Mouse (Mus musculus) testis, adult 2 months (tissue): ENCODE data around the gene Brap. TPM values are rescaled to one million over a fixed set of nuclear protein-coding genes. Genes with fewer than 3 reads are reported as not detected.

ENCODE experiments used
- H3K27ac ChIP-seq: fragments of 200-500 bp; 2 replicates; pipeline ENCODE4 v1.5.1; 2012; ENCODE audit warnings: low read depth, low read length; ENCODE audit not compliant: control insufficient read depth, insufficient read depth
- H3K27me3 ChIP-seq: fragments of 200-500 bp; 2 replicates; pipeline ENCODE4 v1.6.1; 2012; ENCODE audit warnings: mild to moderate bottlenecking, low read length, moderate library complexity; ENCODE audit not compliant: control insufficient read depth, insufficient read depth
- H3K36me3 ChIP-seq: fragments of 200-500 bp; 2 replicates; pipeline ENCODE4 v1.6.1; 2012; ENCODE audit warnings: mild to moderate bottlenecking, low read length; ENCODE audit not compliant: control insufficient read depth, insufficient read depth
- H3K4me1 ChIP-seq: fragments of 200-500 bp; 2 replicates; pipeline ENCODE4 v1.6.1; 2012; ENCODE audit warnings: low read length; ENCODE audit not compliant: control insufficient read depth, insufficient read depth
- H3K4me3 ChIP-seq: fragments of 200-500 bp; 2 replicates; pipeline ENCODE4 v1.5.1; 2012; ENCODE audit warnings: low read depth, mild to moderate bottlenecking, low read length, moderate library complexity, mixed read lengths; ENCODE audit not compliant: control insufficient read depth
- CTCF ChIP-seq: fragments of 200-500 bp; IDR thresholded peaks from 2 replicates; pipeline ENCODE4 v1.5.1; 2012; ENCODE audit warnings: low read depth, mild to moderate bottlenecking, inconsistent platforms, low read length, moderate library complexity; ENCODE audit not compliant: control insufficient read depth, insufficient read depth, insufficient replicate concordance
- POLR2A ChIP-seq: fragments of 200-500 bp; IDR thresholded peaks from 2 replicates; pipeline ENCODE4 v1.6.1; 2012; ENCODE audit warnings: low read depth, mild to moderate bottlenecking, inconsistent platforms, low read length, moderate library complexity; ENCODE audit not compliant: control insufficient read depth
- polyA plus RNA-seq: library from polyadenylated mRNA; depleted of rRNA; stranded (reverse); fragments of >200 nt; gene quantifications from 2 replicates; pipeline ENCODE4 v1.2.3, GENCODE M21; 2012

Brap gene
- polyA plus RNA-seq, 1 experiment: 116 TPM

- Histone ChIP-seq H3K4me3 (peak overlapping the region; percentile 86), H3K27ac (peak overlapping the region; percentile 88), H3K4me1 (peaks cover 6% of the 10 kb centered on the region), H3K27me3 (no peaks in the 10 kb centered on the region), H3K36me3 (peaks cover 2% of the 10 kb centered on the region)
- TF ChIP-seq POLR2A: no peak
- no peak for TF ChIP-seq CTCF
Measured at GRCm38 (mm10) chr5:121660897-121661254, 513 bp downstream of the Brap start.

- H3K36me3 ChIP-seq: peaks cover 2% of the 10 kb centered on the region
- peak overlapping the region; percentile 86 for H3K4me3 ChIP-seq
- peaks cover 6% of the 10 kb centered on the region for H3K4me1 ChIP-seq
- no peaks in the 10 kb centered on the region for H3K27me3 ChIP-seq
- no peak overlapping the region for H3K27ac ChIP-seq
- no peak for TF ChIP-seq POLR2A
- no peak for TF ChIP-seq CTCF
Measured at GRCm38 (mm10) chr5:121661494-121661893, 1.1 kb downstream of the Brap start.

- Histone ChIP-seq H3K4me3 (no peak overlapping the region), H3K27me3 (no peaks in the 10 kb centered on the region), H3K27ac (no peak overlapping the region), H3K36me3 (peaks cover 4% of the 10 kb centered on the region), H3K4me1 (peaks cover 6% of the 10 kb centered on the region)
- no peak for TF ChIP-seq CTCF
- TF ChIP-seq POLR2A: no peak
Measured at GRCm38 (mm10) chr5:121663456-121663855, 3.1 kb downstream of the Brap start.

GRCm38 (mm10) chr5:121664078-121664477 lies 3.7 kb downstream of the Brap start:
- H3K27ac ChIP-seq: no peak overlapping the region
- peaks cover 4% of the 10 kb centered on the region for H3K36me3 ChIP-seq
- no peaks in the 10 kb centered on the region for H3K27me3 ChIP-seq
- H3K4me3 ChIP-seq: no peak overlapping the region
- TF ChIP-seq CTCF (no peak), POLR2A (no peak)
- peaks cover 6% of the 10 kb centered on the region for H3K4me1 ChIP-seq

GRCm38 (mm10) chr5:121664971-121665370 lies 4.6 kb downstream of the Brap start:
- Histone ChIP-seq H3K27me3 (no peaks in the 10 kb centered on the region), H3K36me3 (peaks cover 4% of the 10 kb centered on the region), H3K27ac (no peak overlapping the region), H3K4me3 (no peak overlapping the region), H3K4me1 (peaks cover 6% of the 10 kb centered on the region)
- TF ChIP-seq CTCF: no peak
- TF ChIP-seq POLR2A: no peak

GRCm38 (mm10) chr5:121667067-121667466 lies 6.7 kb downstream of the Brap start:
- Histone ChIP-seq H3K36me3 (peaks cover 6% of the 10 kb centered on the region), H3K4me3 (no peak overlapping the region), H3K27ac (no peak overlapping the region), H3K27me3 (no peaks in the 10 kb centered on the region), H3K4me1 (no peaks in the 10 kb centered on the region)
- no peak for TF ChIP-seq CTCF
- no peak for TF ChIP-seq POLR2A

GRCm38 (mm10) chr5:121668411-121668810 lies 8.0 kb downstream of the Brap start:
- no peak overlapping the region for H3K27ac ChIP-seq
- no peak overlapping the region for H3K4me3 ChIP-seq
- TF ChIP-seq POLR2A (no peak), CTCF (no peak)
- H3K36me3 ChIP-seq: peaks cover 4% of the 10 kb centered on the region
- no peaks in the 10 kb centered on the region for H3K27me3 ChIP-seq
- no peaks in the 10 kb centered on the region for H3K4me1 ChIP-seq

- TF ChIP-seq POLR2A (no peak), CTCF (peak; percentile 61; the same call in 1 of the 2 replicates)
- H3K4me3 ChIP-seq: no peak overlapping the region
- H3K27ac ChIP-seq: no peak overlapping the region
- no peaks in the 10 kb centered on the region for H3K27me3 ChIP-seq
- H3K4me1 ChIP-seq: no peaks in the 10 kb centered on the region
- peaks cover 5% of the 10 kb centered on the region for H3K36me3 ChIP-seq
Measured at GRCm38 (mm10) chr5:121670412-121670811, 10.0 kb downstream of the Brap start.
